Mouse (Mus musculus): ENCODE measurements around the gene Eaf2. TPM values are rescaled to one million over a fixed set of nuclear protein-coding genes. Genes with fewer than 3 reads are reported as not detected.
A peak's percentile ranks its signal among the peaks of the same experiment; 100 is the strongest.
"Not testable (repeated sequence)": the region's sequence is repeated elsewhere in the genome, so short reads cannot be mapped to it uniquely, and the experiment has no call there.

The Eaf2 gene
- total RNA-seq, 2 experiments from 2014 or later = 0.28 to 0.29 TPM

GRCm38 (mm10) chr16:36846894-36847293 is 27.9 kb downstream of the Eaf2 start:
- DNase-seq = not testable (repeated sequence)

DNA sequence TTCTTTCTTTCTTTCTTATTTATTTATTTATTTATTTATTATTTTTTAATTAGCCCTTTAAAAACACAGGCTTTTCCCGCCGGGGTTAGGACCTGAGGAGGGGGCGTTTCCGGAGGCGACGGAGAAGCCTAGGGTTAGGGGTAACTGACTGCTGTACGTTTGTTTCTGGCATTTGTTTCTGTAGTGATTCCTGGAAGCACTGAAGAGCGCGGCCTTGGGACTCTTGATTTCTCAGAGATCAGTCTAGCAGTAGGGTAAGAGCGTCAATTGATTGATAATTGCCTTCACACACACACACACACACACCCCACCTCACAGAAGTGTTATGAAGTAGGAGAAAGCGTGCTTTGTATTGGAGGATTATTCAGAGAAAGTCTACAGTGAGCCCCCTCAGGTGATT is 46.0 kb downstream of the Eaf2 start:
- no peak for DNase-seq

- peak; percentile 77 for DNase-seq
Observed at GRCm38 (mm10) chr16:36828054-36828786, 46.6 kb downstream of the Eaf2 start, which contains the start of gene Iqcb1. TSS of gene Iqcb1 (plus strand) at chr16:36828385.

- no peak for DNase-seq
Observed at GRCm38 (mm10) chr16:36827611-36828053, 47.2 kb downstream of the Eaf2 start.

DNA sequence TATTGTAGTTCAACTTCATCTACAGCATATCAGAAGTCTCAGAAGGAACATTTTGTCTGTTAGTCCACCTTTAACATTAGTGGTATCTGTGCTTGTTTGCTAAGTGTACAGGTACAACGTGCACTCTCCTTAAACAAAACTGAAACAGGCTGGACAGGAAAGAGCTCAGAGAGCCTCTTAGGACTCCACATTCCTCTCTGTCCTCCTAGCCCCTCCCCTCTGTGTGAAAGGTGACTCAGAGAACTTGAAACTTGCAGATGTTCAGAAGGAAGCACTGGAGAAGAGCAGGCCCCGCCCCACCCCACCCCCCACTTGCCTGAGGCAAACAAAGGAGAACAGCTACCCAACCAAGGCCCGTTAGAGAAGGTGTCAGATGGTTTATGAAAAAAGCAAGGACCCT is 53.3 kb downstream of the Eaf2 start:
- DNase-seq = no peak

GRCm38 (mm10) chr16:36820747-36821146 is 54.1 kb downstream of the Eaf2 start:
- no peak for DNase-seq

- no peak for DNase-seq
Observed at GRCm38 (mm10) chr16:36820016-36820415, 54.8 kb downstream of the Eaf2 start.

DNA sequence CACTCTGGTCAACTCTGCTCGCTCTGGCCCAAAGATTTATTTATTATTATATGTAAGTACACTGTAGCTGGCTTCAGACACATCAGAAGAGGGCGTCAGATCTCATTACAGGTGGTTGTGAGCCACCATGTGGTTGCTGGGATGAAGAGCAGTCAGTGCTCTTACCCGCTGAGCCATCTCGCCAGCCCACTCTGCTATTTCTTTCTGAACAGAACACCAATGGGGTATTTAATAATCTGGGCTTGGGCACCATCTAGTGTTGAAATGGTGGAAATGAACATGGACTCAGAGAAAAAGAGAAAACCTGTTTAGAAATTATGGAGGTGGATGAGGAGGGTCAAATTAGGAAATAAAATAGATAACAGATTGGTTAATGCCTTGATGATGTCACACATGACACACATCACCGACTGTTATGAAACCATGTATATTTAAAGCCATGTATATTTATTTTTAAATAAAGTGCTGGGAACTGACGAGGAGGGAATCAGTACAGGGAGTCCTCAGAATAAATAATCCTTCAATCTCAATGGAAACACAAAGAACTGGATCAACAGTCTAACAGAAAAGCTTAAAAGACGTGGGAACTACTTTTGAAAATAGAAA is 57.4 kb downstream of the Eaf2 start:
- peak; percentile 47 for DNase-seq

DNA sequence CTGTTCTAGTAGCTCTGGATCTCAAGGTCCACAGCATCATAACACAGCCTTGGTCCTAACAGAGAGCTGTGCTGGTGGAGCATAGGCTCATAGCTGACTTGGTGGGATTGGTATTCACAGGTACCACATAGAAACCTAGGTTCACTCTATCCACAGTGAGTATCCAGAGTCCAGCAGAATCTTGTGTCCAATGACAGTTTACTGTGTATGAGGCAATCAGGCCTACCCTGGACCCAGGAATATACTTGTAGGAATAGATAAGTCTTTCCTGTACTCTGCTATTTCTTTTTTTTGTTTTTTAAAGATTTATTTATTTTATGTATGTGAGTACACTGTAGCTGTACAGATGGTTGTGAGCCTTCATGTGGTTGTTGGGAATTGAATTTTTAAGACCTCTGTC is 57.9 kb downstream of the Eaf2 start:
- DNase-seq = no peak

DNA sequence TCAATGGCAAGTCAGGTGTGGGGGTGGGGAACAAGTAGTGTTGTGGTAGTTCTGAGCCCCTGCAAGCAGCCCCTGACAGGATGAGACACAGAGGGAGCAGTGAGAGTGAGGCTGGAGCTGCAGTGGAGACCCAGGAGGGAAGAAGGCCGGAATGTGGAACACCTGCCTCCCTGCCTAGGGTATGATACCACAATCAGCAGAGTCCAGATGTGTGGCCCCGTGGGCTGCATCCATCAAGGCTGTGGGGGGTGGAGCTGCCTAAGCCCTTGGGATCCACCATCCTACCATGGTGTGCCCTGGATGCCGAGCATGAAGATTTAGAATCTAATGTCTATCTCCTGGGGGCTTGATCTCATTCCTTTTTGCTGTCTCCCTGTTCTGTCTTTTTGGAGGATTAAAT is 61.1 kb downstream of the Eaf2 start:
- DNase-seq = no peak

GRCm38 (mm10) chr16:36808616-36809015 is 66.2 kb downstream of the Eaf2 start:
- DNase-seq = no peak

GRCm38 (mm10) chr16:36802361-36802760 is 72.4 kb downstream of the Eaf2 start:
- no peak for DNase-seq

DNA sequence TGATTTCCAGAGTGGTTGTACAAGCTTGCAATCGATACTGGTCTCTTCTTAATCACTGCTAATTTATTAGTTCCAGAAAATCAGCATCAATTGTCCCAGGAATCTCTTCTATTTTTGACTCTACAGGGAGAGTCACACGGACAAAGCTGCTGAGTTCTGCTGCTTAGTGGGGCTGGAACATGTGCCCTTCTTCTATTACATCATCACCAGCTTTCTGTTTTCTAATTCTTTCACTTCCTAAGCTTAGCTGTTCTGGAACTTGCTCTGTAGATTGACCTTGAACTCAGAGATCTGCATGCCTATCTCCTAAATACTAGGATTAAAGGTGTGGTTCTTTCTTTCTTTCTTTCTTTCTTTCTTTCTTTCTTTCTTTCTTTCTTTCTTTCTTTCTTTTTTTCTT is 76.5 kb downstream of the Eaf2 start:
- no peak for DNase-seq

GRCm38 (mm10) chr16:36794976-36795375 is 79.8 kb downstream of the Eaf2 start:
- DNase-seq = no peak

GRCm38 (mm10) chr16:36790166-36790565 is 84.6 kb downstream of the Eaf2 start:
- no peak for DNase-seq

GRCm38 (mm10) chr16:36786466-36786865 is 88.3 kb downstream of the Eaf2 start:
- no peak for DNase-seq

- DNase-seq = peak; percentile 4
Observed at GRCm38 (mm10) chr16:36784594-36785313, 90.0 kb downstream of the Eaf2 start, which contains the start of gene Slc15a2. TSS of gene Slc15a2 (minus strand) at chr16:36784962.

DNA sequence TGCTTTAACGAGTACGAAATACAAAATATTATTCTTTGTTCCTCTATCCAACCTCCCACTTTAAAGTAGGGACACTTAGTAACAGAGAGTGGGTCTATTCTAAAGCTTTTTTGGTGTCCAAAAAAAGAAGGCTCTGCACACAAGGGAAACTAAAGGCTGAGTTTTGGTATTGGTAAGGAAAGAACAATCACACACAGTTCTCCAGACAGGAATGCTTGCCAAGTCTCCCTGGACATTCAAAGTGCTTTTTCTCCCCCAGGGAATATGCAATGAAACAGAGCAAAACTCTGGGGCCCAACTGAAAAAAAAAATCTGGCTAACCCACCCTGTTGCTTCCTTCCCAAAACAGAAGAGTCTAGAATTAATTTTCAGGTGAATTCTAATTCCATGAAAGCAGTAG is 90.7 kb downstream of the Eaf2 start:
- DNase-seq = no peak

- no peak for DNase-seq
Observed at GRCm38 (mm10) chr16:36775658-36776057, 99.1 kb downstream of the Eaf2 start.

GRCm38 (mm10) chr16:36772996-36773395 is 101.8 kb downstream of the Eaf2 start:
- no peak for DNase-seq

DNA sequence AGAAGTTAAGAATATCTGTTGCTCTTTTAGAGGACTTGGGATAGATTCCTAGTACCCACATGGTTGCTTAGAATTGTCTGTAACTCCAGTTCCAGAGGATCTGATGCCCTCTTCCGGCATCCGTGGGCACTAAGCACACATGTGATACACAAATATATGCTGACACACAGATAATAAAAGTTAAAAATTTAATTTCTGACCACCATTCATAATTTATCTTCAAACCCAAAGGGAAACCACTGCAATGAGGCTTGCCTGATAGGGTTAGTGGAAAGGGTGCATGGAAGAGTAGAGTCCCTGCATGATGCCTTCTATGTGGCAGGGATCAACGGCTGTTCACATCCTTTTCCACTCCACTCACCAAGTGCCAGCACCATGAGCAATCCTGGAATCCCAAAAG is 103.1 kb downstream of the Eaf2 start:
- no peak for DNase-seq

DNA sequence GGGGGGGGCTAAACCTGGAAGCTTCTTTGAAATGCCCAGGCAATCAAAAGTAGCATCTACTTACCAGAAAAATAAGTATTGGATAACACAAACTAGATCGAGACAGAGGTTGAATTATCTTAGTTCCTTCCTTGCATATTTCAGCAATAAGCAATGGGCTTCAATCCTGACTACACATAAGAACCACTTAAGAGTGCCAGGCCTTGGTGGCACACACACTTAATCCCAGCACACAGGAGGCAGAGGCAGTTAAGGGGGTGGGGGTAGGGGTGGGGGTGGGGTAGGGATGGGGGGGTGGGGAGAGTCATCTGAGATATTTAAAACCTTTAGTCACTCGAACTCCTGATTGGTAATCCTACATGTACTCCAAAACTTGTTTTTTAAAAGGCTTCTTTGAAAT is 103.6 kb downstream of the Eaf2 start:
- no peak for DNase-seq

DNA sequence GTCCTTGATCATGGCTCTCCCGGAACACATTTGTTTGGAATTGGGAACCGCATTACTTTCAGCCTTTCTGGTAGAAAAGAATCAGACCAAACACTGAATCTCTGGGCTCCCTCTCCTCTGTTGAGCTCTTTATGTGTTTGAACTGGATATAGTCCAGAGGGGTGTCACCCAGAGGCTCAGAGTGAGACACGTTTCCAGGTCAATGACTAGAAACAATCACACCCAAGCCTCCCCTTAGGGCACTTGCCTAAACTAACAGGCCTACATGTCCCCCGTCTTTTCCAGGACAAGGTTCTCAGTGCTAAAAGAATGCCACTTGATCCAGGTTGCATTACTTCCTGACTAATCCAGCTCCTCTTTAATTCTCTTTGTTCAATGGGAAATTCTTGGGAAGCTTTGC is 104.0 kb downstream of the Eaf2 start:
- no peak for DNase-seq

Data from gastrocnemius, postnatal 10 days (tissue).